Mouse (Mus musculus) ES-Bruce4 (cell line): ENCODE data around the gene Mapk6. TPM values are rescaled to one million over a fixed set of nuclear protein-coding genes. Genes with fewer than 3 reads are reported as not detected.

Experiments used
- H3K27ac ChIP-seq: 2 replicates; pipeline ENCODE4 v1.5.1; 2012; ENCODE audit warnings: low read length, inconsistent platforms; ENCODE audit not compliant: insufficient read depth
- H3K27me3 ChIP-seq: 2 replicates; pipeline ENCODE4 v1.6.1; 2012; ENCODE audit warnings: mild to moderate bottlenecking, low read length, inconsistent platforms; ENCODE audit not compliant: control insufficient read depth, poor library complexity, insufficient read depth, severe bottlenecking
- H3K36me3 ChIP-seq: 2 replicates; pipeline ENCODE4 v1.6.1; 2012; ENCODE audit warnings: inconsistent platforms, mild to moderate bottlenecking, low read length, moderate library complexity; ENCODE audit not compliant: control insufficient read depth, poor library complexity, insufficient read depth, severe bottlenecking
- H3K4me1 ChIP-seq: one replicate; pipeline ENCODE4 v1.8.1; 2011; ENCODE audit warnings: low read length; ENCODE audit not compliant: control insufficient read depth, insufficient read depth
- H3K4me3 ChIP-seq: 2 replicates; pipeline ENCODE4 v1.5.1; 2011; ENCODE audit warnings: low read depth, mild to moderate bottlenecking, low read length
- H3K9ac ChIP-seq: 2 replicates; pipeline ENCODE4 v1.6.1; 2012; ENCODE audit warnings: low read depth, mild to moderate bottlenecking, inconsistent platforms; ENCODE audit not compliant: poor library complexity, severe bottlenecking
- H3K9me3 ChIP-seq: replicated peaks from 2 replicates; pipeline ENCODE4 v1.6.1; 2012; ENCODE audit warnings: mild to moderate bottlenecking, low read length, inconsistent platforms; ENCODE audit not compliant: control insufficient read depth, poor library complexity, insufficient read depth, severe bottlenecking
- CTCF ChIP-seq: IDR thresholded peaks from one replicate; pipeline ENCODE4 v1.8.1; 2011; ENCODE audit warnings: low read depth, low read length
- EP300 ChIP-seq: IDR thresholded peaks from 2 replicates; pipeline ENCODE4 v1.6.1; 2011; ENCODE audit warnings: low read depth, low read length; ENCODE audit not compliant: insufficient read depth
- POLR2A ChIP-seq: IDR thresholded peaks from one replicate; pipeline ENCODE4 v1.8.1; 2011; ENCODE audit warnings: low read length; ENCODE audit not compliant: insufficient read depth
- polyA plus RNA-seq: library from polyadenylated mRNA; stranded (reverse); fragments of >200 nt; gene quantifications from 2 replicates; pipeline ENCODE4 v1.2.4, GENCODE M21; 2011; ENCODE audit warnings: low read depth; ENCODE audit not compliant: missing spikeins, insufficient read depth, insufficient read length

The Mapk6 gene
- polyA plus RNA-seq, 1 experiment: 147 TPM

DNA sequence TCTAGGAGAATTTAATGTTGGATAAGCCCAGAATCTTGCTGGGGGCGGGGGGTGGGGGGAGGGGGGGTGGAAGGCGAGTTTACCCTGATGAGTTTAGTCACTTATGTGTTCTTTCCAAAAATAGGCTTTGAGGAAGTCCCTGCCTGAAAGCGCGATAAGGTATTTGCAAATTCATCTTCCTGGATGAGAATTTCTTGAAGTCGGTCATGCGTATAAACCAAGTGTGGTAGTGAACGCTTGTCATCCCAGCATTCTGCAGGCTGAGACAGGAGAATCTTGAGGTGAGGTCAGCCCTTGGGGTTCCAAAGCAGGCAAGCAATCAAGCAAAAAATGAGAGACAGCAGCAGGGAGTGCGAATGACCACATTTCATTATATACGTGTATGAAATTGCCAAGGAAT is 1.8 kb upstream of the Mapk6 start:
- no peaks in the 10 kb centered on the region for H3K9me3 ChIP-seq
- H3K4me3 ChIP-seq: no peak overlapping the region
- H3K9ac ChIP-seq: no peak overlapping the region
- no peak overlapping the region for H3K27ac ChIP-seq
- H3K4me1 ChIP-seq: peaks cover 4% of the 10 kb centered on the region
- H3K36me3 ChIP-seq: peaks cover 5% of the 10 kb centered on the region; the same call in 1 of the 2 replicates
- H3K27me3 ChIP-seq: no peaks in the 10 kb centered on the region
- no peak for TF ChIP-seq CTCF

DNA sequence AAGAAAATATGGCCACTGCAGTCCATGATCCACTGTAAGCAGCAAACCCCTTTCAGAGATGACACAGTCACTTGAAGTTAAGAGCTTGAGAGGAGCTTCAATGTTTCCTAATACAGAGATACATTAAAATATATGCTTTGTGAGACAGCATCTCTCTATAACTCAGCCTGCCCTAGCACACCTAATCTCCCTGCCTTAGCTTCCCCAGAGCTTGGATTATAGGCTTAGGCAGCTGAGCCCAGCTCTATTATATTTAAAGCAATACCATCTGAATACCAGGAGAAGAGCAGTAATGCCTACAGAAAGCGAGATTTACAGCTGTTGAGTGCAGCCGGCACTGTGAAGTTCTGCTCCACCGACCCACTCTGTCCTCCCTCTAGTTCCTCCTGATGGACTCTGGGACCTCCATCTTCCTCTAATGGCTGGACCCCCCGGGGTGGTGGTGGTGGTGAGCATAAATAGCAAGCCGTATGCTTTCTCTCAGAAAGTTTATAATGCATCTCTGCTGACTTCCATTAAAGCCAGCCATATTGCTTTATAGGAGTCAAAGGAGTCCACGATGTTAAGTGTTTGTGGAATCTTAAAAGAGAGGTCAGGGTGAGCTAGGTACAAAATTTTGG is 1.2 kb upstream of the Mapk6 start:
- no peak overlapping the region for H3K27ac ChIP-seq

GRCm38 (mm10) chr9:75409031-75409851 is 564 bp downstream of the Mapk6 start:
- TF ChIP-seq CTCF (no peak), EP300 (no peak), POLR2A (no peak)
- Histone ChIP-seq H3K27ac (peak overlapping the region; percentile 42), H3K4me3 (peak overlapping the region; percentile 94), H3K36me3 (peaks cover 5% of the 10 kb centered on the region), H3K4me1 (peaks cover 3% of the 10 kb centered on the region), H3K27me3 (no peaks in the 10 kb centered on the region), H3K9me3 (no peaks in the 10 kb centered on the region), H3K9ac (peak overlapping the region; percentile 75)

More for the DNA sequence above, 1.2 kb upstream of the Mapk6 start:
- no peaks in the 10 kb centered on the region for H3K27me3 ChIP-seq
- H3K4me1 ChIP-seq: peaks cover 4% of the 10 kb centered on the region
- H3K9ac ChIP-seq: peak overlapping the region; percentile 75
- peaks cover 5% of the 10 kb centered on the region; the same call in 1 of the 2 replicates for H3K36me3 ChIP-seq
- H3K9me3 ChIP-seq: no peaks in the 10 kb centered on the region
- no peak for TF ChIP-seq POLR2A
- TF ChIP-seq CTCF: no peak
- no peak for TF ChIP-seq EP300
- H3K4me3 ChIP-seq: peak overlapping the region; percentile 93

DNA sequence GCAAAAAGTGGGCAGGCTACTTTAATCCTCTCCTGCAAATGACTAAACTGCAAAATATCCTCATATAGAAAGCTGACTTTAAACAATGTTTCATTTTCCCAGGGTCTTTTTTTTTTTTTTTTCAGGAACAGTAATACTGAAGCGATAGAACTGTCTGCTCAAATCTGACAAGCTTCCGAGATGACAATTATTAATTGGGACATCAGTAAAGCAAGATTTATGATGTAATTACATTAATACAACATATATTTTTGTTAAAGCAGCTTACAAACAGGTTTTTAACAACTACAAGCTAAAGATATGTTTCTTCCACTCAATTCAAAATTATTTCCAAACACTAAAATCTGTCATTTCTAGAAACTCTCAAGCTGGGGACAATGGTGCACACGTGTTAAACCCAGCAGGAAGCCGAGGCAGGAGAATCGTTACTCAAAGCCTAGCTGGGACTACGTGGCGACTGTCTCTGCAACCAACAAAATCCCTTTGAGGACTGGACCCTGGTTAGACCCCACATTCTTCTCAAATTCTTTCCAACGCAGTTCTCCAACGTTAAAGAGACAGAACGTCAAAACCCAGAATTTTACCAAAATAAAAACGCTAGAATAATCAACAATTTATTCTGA is 1.5 kb downstream of the Mapk6 start:
- Histone ChIP-seq H3K9ac (peak overlapping the region; percentile 75), H3K4me3 (peak overlapping the region; percentile 94), H3K27ac (0 out of 2 replicates have a peak overlapping the region, but pooled peaks have one; percentile 42), H3K4me1 (peaks cover 2% of the 10 kb centered on the region), H3K9me3 (no peaks in the 10 kb centered on the region), H3K27me3 (no peaks in the 10 kb centered on the region), H3K36me3 (peaks cover 5% of the 10 kb centered on the region)
- TF ChIP-seq CTCF (no peak), EP300 (no peak), POLR2A (no peak)

- H3K4me3 ChIP-seq: 0 out of 2 replicates have a peak overlapping the region, but pooled peaks have one; percentile 16
- no peaks in the 10 kb centered on the region for H3K27me3 ChIP-seq
- H3K9me3 ChIP-seq: no peaks in the 10 kb centered on the region
- peaks cover 3% of the 10 kb centered on the region for H3K36me3 ChIP-seq
- H3K9ac ChIP-seq: peak overlapping the region; percentile 60; the same call in 1 of the 2 replicates
- H3K27ac ChIP-seq: no peak overlapping the region
- TF ChIP-seq CTCF (no peak), EP300 (no peak), POLR2A (no peak)
- H3K4me1 ChIP-seq: peaks cover 2% of the 10 kb centered on the region
Measured at GRCm38 (mm10) chr9:75407803-75408202, 2.0 kb downstream of the Mapk6 start.
